Mouse (Mus musculus): ENCODE data around the gene Tradd.
A peak's percentile ranks its signal among the peaks of the same experiment; 100 is the strongest.

Gene Tradd

GRCm38 (mm10) chr8:105264024-105264982 is at the start of gene Tradd, which contains the start of gene Fbxl8:
Gene Tradd, minus strand, starts transcription at chr8:105264609.
Gene Fbxl8, plus strand, starts transcription at chr8:105264648.
- no peak for DNase-seq (ENCODE audit: low read depth)

GRCm38 (mm10) chr8:105313622-105314402 is 49.4 kb upstream of the Tradd start:
- no peak for DNase-seq (ENCODE audit: low read depth)

GRCm38 (mm10) chr8:105312891-105313481 is 48.6 kb upstream of the Tradd start:
- DNase-seq (ENCODE audit: low read depth), result no peak

- DNase-seq (ENCODE audit: low read depth), result no peak
Observed at GRCm38 (mm10) chr8:105311718-105312117, 47.3 kb upstream of the Tradd start.

- no peak for DNase-seq (ENCODE audit: low read depth)
Observed at GRCm38 (mm10) chr8:105310118-105310517, 45.7 kb upstream of the Tradd start.

- no peak for DNase-seq (ENCODE audit: low read depth)
Observed at GRCm38 (mm10) chr8:105309142-105309847, 44.9 kb upstream of the Tradd start.

GRCm38 (mm10) chr8:105308428-105308827 is 44.0 kb upstream of the Tradd start:
- DNase-seq (ENCODE audit: low read depth), result no peak

- no peak for DNase-seq (ENCODE audit: low read depth)
Observed at GRCm38 (mm10) chr8:105307670-105308069, 43.3 kb upstream of the Tradd start.

GRCm38 (mm10) chr8:105306146-105306691 is 41.8 kb upstream of the Tradd start:
- DNase-seq (ENCODE audit: low read depth), result no peak

- DNase-seq (ENCODE audit: low read depth), result no peak
Observed at GRCm38 (mm10) chr8:105305211-105306145, 41.1 kb upstream of the Tradd start, which contains the start of gene Elmo3. Gene Elmo3, plus strand, starts transcription at chr8:105305601.

- no peak for DNase-seq (ENCODE audit: low read depth)
Observed at GRCm38 (mm10) chr8:105304325-105305210, 40.2 kb upstream of the Tradd start.

GRCm38 (mm10) chr8:105303874-105304273 is 39.5 kb upstream of the Tradd start:
- no peak for DNase-seq (ENCODE audit: low read depth)

- no peak for DNase-seq (ENCODE audit: low read depth)
Observed at GRCm38 (mm10) chr8:105303396-105303795, 39.0 kb upstream of the Tradd start.

GRCm38 (mm10) chr8:105299962-105300361 is 35.6 kb upstream of the Tradd start:
- DNase-seq (ENCODE audit: low read depth), result no peak

- no peak for DNase-seq (ENCODE audit: low read depth)
Observed at GRCm38 (mm10) chr8:105298351-105299252, 34.2 kb upstream of the Tradd start.

- peak; percentile 86 for DNase-seq (ENCODE audit: low read depth)
Observed at GRCm38 (mm10) chr8:105297511-105298192, 33.2 kb upstream of the Tradd start, which contains the start of gene E2f4. Gene E2f4, plus strand, starts transcription at chr8:105297663.

GRCm38 (mm10) chr8:105295895-105296573 is 31.6 kb upstream of the Tradd start, which contains the start of gene Exoc3l:
Gene Exoc3l, minus strand, starts transcription at chr8:105296101.
- no peak for DNase-seq (ENCODE audit: low read depth)
